Mouse (Mus musculus) midbrain, embryonic 14.5 days (tissue): ENCODE results near the gene Timmdc1. TPM values are rescaled to one million over a fixed set of nuclear protein-coding genes. Genes with fewer than 3 reads are reported as not detected.

Experiments
- ATAC-seq: fragments of 200-750 bp; cut with Nextera tagmentation; 2 replicates; pipeline ENCODE4 v1.8.0; 2017; ENCODE audit warnings: moderate number of reproducible peaks, moderate library complexity; ENCODE audit not compliant: low FRiP score, low TSS enrichment
- DNase-seq: peaks from one replicate; pipeline ENCODE4 v3.0.0-alpha.2; 2015
- H3K27ac ChIP-seq: fragments of 300-500 bp; sonication (generic); replicated peaks from 2 replicates; pipeline ENCODE4 v1.5.1; 2014; ENCODE audit warnings: mild to moderate bottlenecking, low read depth, low read length, moderate library complexity
- H3K27me3 ChIP-seq: fragments of 300-500 bp; sonication (generic); 2 replicates; pipeline ENCODE4 v1.6.1; 2014; ENCODE audit warnings: low read length, control low read depth, mixed read lengths; ENCODE audit not compliant: control insufficient read depth, insufficient read depth
- H3K36me3 ChIP-seq: fragments of 300-500 bp; sonication (generic); 2 replicates; pipeline ENCODE4 v1.6.1; 2014; ENCODE audit warnings: low read length, control low read depth; ENCODE audit not compliant: control insufficient read depth, insufficient read depth
- H3K4me1 ChIP-seq: fragments of 300-500 bp; sonication (generic); 2 replicates; pipeline ENCODE4 v1.6.1; 2014; ENCODE audit warnings: mild to moderate bottlenecking, antibody characterized with exemption, low read length, control low read depth; ENCODE audit not compliant: control insufficient read depth, insufficient read depth
- H3K4me2 ChIP-seq: fragments of 300-500 bp; sonication (generic); 2 replicates; pipeline ENCODE4 v1.6.1; 2014; ENCODE audit warnings: mild to moderate bottlenecking, low read length, moderate library complexity
- H3K4me3 ChIP-seq: fragments of 300-500 bp; sonication (generic); replicated peaks from 2 replicates; pipeline ENCODE4 v1.5.1; 2014; ENCODE audit warnings: low read depth, low read length
- H3K9ac ChIP-seq: fragments of 300-500 bp; sonication (generic); replicated peaks from 2 replicates; pipeline ENCODE4 v1.6.1; 2014; ENCODE audit warnings: mild to moderate bottlenecking, low read length, moderate library complexity
- H3K9me3 ChIP-seq: fragments of 300-500 bp; sonication (generic); 2 replicates; pipeline ENCODE4 v1.6.1; 2016; ENCODE audit warnings: low read length, control low read depth, mixed read lengths; ENCODE audit not compliant: control insufficient read depth
- WGBS: fragments of 180-500 bp; shearing (Covaris S2); extraction: QIAGEN DNeasy Blood & Tissue Kit; methylation state at CpG from one replicate; pipeline ENCODE4 v1.1.7; 2014; 5-methylcytosine and 5-hydroxymethylcytosine counted together
- polyA plus RNA-seq: library from polyadenylated mRNA; unstranded; fragments of >200 nt; fragmentation: Nextera tagmentation; extraction: Ambion mirVana; gene quantifications from 2 replicates; pipeline ENCODE4 v1.2.1, GENCODE M21; 2014

Timmdc1 gene
- polyA plus RNA-seq, 1 experiment from 2014 or later: 28.9 TPM

DNA sequence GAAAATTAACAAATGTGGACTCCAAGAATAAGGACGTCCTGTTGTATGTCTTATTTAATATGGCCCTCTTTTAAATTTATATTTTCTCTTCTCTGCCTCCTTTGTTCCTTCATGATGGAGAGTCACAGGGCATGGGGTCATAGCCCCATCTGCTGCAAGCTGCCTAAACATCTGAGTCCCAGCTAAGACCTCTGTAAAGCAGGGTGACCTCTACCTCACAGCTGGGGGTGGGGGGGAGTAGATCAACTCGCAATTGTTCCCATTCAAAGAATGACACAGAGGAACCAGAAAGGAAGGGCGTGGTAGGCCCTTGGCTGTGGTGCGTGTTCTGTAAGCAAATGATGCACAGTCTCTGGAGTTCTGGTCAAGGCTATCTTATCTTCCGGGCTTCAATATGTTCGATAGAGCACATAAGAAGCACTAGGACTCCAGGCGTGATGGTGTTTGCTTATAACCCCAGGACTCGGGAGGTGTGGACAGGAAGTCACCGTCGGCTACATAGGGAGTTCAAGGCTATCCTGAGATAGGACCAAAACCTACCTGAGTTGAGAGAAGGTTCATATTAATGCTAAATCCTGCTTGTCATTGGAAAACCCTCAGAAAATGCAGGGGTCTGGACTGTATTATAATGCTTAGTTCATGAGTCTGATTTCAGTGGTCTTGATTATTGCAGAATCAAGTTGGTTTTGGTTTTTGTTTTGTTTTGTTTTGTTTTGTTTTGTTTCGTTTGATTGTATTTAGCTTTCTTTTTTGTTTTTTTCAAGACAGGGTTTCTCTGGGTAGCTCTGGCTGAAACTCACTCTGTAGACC lies 50.6 kb downstream of the Timmdc1 start:
- no peak for DNase-seq
- ATAC-seq: no peak
- WGBS: 76% methylated on average over 11 of the region's 11 CpGs
- no peaks in the 10 kb centered on the region for H3K27me3 ChIP-seq
- H3K4me1 ChIP-seq: no peaks in the 10 kb centered on the region
- no peaks in the 10 kb centered on the region for H3K36me3 ChIP-seq
- no peak overlapping the region for H3K4me2 ChIP-seq
- H3K27ac ChIP-seq: no peak overlapping the region
- H3K4me3 ChIP-seq: no peak overlapping the region
- H3K9ac ChIP-seq: no peak overlapping the region
- H3K9me3 ChIP-seq: no peaks in the 10 kb centered on the region

DNA sequence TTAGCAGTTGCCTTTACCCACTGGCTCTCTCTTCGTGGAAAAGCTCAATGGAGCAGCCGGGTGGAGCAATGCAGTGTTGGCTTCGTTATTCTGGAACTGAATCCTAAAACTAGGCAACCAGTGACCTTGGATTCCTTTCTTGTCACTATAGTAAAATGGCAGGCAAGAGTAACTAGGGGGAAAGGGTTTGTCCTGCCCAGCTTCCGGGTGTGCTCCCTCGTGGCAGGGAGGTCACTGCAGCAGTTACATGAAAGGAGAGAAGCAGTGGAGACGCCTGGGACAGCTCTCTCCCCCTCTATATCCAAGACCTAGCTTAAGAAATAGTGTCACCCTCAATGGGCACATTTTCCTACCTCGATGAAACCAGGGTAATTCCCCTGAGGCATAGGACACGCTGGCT lies 53.0 kb downstream of the Timmdc1 start:
- Histone ChIP-seq H3K4me1 (no peaks in the 10 kb centered on the region), H3K9ac (no peak overlapping the region), H3K27me3 (no peaks in the 10 kb centered on the region), H3K36me3 (no peaks in the 10 kb centered on the region), H3K4me2 (no peak overlapping the region), H3K27ac (no peak overlapping the region), H3K9me3 (no peaks in the 10 kb centered on the region), H3K4me3 (no peak overlapping the region)
- DNase-seq (no peak), ATAC-seq (no peak)
- 77% methylated on average over 8 of the region's 8 CpGs for WGBS

DNA sequence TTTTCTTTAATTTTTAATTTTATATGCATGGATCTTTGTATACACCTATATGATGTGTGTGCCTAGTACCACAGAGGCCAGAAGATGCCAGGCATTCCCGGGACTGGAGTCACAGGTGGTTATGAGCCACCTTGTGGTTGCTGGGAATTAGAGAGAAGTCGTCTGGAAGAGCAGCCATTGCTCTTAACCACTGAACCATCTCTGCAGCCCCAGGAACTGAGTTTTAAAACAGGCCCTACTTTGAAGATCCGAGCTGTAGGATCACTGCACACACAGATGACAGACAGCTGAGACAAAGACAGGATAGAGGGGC lies 53.8 kb downstream of the Timmdc1 start:
- no peaks in the 10 kb centered on the region for H3K9me3 ChIP-seq
- no peak overlapping the region for H3K4me2 ChIP-seq
- no peak for ATAC-seq
- H3K36me3 ChIP-seq: no peaks in the 10 kb centered on the region
- no peaks in the 10 kb centered on the region for H3K27me3 ChIP-seq
- DNase-seq: no peak
- H3K4me3 ChIP-seq: no peak overlapping the region
- no peak overlapping the region for H3K27ac ChIP-seq
- 27% methylated on average over 3 of the region's 3 CpGs for WGBS
- no peak overlapping the region for H3K9ac ChIP-seq
- no peaks in the 10 kb centered on the region for H3K4me1 ChIP-seq

DNA sequence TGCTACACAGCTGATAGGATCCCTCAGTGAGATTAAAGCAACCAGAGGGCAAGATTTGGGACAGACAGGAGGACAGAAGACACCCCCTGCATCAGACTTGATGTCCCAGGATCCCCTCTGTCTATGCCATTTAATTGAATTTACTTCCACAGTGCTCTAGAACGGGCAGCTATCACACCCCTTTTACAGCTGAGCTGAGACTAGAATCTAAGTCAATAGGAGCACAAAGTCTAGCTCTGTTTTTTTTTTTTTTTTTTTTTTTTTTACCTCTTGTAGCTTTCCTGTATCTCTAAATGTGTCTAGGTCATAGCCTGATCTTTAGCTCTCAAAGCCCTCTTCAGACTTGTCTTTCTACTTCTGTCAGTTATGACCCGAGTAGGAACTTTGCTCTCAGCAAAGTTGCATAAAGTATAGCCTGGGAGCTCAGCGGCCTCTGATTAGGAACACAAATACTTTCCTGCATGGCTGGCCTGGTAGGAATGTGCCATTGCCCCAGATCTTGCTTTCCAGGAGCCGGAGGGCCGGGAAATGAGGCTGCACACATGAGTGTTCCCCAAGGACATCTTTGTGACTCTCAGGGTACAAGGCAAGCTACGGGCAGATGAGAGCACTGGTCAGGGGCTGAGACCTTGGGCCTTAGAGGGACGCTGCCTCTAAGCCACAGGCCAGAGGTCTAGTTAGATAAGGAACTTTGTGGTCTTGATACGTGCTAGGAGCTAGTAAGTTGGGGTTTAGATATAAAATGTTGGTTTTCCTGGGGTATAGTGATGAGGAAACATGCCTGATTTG lies 54.4 kb downstream of the Timmdc1 start:
- DNase-seq (no peak), ATAC-seq (no peak)
- Histone ChIP-seq H3K9ac (no peak overlapping the region), H3K4me2 (no peak overlapping the region), H3K4me3 (no peak overlapping the region), H3K36me3 (no peaks in the 10 kb centered on the region), H3K4me1 (no peaks in the 10 kb centered on the region), H3K9me3 (no peaks in the 10 kb centered on the region), H3K27ac (no peak overlapping the region), H3K27me3 (no peaks in the 10 kb centered on the region)
- WGBS: 82% methylated on average over 8 of the region's 8 CpGs

DNA sequence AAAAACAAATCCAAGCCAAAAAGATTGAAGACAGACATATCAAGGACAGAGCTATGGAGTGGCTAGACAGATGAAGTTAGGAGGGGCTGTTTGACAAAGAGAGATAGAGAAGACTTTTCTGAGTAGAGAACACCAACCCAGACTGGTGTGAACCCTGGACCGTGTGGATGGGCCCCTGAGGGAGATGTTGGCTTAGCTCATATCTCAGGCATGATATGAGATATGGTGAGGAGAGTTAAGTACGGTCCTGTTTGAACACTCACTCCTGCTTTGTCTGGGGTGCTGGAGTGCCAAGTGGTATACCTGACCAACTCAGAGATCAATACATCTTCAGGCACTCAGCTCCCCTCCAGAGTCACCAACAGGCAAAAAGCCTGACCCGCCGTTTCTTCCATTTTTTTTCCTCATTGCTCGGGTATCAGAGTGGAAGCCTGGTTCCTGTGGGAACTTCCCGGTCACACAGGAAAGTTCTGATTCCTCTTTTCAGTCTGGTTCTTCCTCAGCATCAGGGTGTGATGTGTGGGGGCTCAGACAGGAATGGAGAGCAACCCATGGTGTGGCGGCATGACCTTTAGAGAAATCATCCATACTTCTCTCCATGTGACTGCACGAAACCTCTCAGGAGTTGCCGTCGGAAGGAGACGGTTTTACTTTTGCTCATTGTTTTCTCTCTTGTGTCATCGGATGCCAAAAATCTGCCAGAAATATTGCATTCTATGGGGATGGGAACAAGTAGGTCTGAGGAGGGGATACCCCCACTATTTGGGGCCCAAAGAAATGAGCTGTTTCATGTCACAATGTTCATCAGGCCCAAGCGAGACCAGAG lies 55.2 kb downstream of the Timmdc1 start:
- DNase-seq (no peak), ATAC-seq (no peak)
- Histone ChIP-seq H3K27me3 (no peaks in the 10 kb centered on the region), H3K9me3 (no peaks in the 10 kb centered on the region), H3K4me1 (no peaks in the 10 kb centered on the region), H3K4me2 (no peak overlapping the region), H3K9ac (no peak overlapping the region), H3K4me3 (no peak overlapping the region), H3K27ac (no peak overlapping the region), H3K36me3 (no peaks in the 10 kb centered on the region)
- 93% methylated on average over 13 of the region's 13 CpGs for WGBS

DNA sequence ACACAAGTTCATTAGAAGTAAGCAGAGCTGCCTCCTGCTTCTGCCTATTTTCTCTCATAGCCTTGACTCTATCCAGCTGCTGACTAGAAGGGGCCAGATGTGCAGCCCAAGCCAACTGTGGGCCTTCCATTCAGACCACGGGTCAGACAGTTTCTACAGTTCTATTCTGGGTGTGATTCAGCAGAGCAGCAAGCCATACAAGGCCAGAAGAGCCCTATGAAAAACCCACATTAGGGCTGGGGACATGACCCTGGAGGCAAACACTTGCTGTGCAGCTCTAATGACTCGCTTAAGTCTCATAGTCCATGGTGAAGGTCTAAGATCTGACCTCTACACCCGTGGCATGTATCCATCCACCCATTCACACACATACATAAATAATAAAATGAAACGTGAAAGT lies 56.4 kb downstream of the Timmdc1 start:
- Histone ChIP-seq H3K9me3 (no peaks in the 10 kb centered on the region), H3K36me3 (no peaks in the 10 kb centered on the region), H3K27me3 (no peaks in the 10 kb centered on the region), H3K4me3 (no peak overlapping the region), H3K4me2 (no peak overlapping the region), H3K4me1 (no peaks in the 10 kb centered on the region), H3K27ac (no peak overlapping the region), H3K9ac (no peak overlapping the region)
- DNase-seq (no peak), ATAC-seq (no peak)
- 79% methylated on average over 4 of the region's 4 CpGs for WGBS

DNA sequence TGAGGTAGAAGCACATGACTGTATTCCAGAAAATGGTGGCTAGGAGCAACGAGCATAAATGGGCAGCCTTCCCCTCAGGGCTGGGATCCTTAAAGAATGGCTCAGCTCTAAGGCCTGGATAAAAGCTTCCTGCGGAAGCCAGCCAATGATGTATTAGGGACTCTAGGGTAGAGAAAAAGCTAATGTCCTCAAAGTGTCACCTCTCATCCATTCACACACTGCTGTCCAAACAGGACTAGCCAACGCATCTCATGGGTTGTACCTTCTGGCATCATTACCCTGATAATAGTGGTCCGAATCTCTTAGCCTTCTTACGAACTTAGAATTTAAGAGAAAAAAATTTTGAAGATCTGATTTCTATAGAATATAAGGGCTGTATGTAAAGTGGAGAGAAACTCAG lies 59.2 kb downstream of the Timmdc1 start:
- 89% methylated on average over 5 of the region's 5 CpGs for WGBS
- H3K36me3 ChIP-seq: no peaks in the 10 kb centered on the region
- H3K27ac ChIP-seq: no peak overlapping the region
- no peak overlapping the region for H3K9ac ChIP-seq
- no peak overlapping the region for H3K4me3 ChIP-seq
- H3K4me1 ChIP-seq: no peaks in the 10 kb centered on the region
- H3K9me3 ChIP-seq: no peaks in the 10 kb centered on the region
- H3K4me2 ChIP-seq: no peak overlapping the region
- no peaks in the 10 kb centered on the region for H3K27me3 ChIP-seq
- ATAC-seq: no peak
- DNase-seq: no peak

DNA sequence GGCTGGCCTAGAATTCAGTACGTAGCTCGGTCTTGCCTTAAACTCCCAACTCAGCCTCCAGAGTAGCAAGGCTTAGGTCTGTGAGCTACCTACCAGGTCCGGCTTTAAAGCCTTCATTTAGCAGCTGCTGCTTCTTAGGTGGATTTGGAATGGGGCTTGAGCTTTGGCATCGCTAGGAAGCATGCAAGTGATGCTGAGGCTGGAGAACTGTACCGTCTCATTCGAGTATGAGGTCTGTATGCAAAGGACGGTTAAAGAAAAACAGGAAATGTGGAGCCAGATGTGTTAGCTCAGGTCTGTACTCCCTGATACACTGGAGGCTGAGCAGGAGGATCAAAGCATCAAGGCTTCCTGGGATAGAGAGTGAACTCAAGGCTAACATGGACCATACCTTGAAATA lies 60.3 kb downstream of the Timmdc1 start:
- DNase-seq: no peak
- 90% methylated on average over 7 of the region's 7 CpGs for WGBS
- no peaks in the 10 kb centered on the region for H3K36me3 ChIP-seq
- no peak overlapping the region for H3K9ac ChIP-seq
- H3K9me3 ChIP-seq: no peaks in the 10 kb centered on the region
- H3K4me3 ChIP-seq: no peak overlapping the region
- ATAC-seq: no peak
- H3K4me1 ChIP-seq: no peaks in the 10 kb centered on the region
- H3K4me2 ChIP-seq: no peak overlapping the region
- H3K27ac ChIP-seq: no peak overlapping the region
- H3K27me3 ChIP-seq: no peaks in the 10 kb centered on the region
